Mouse (Mus musculus): ENCODE measurements at regions not wholly inside any gene's neighbourhood (a gene's known extent, or its start where the extent isn't known, plus 50 kb on each side); places are given as distances from the start of the nearest gene placed in this dataset.

GRCm38 (mm10) chr12:29232492-29233447, 295.4 kb upstream of the Myt1l start:
- peak overlapping the region; percentile 30; the same call in 1 of the 2 replicates for H3K9ac ChIP-seq (replicated peaks)
- H3K27me3 ChIP-seq = no peaks in the 10 kb centered on the region
- no peaks in the 10 kb centered on the region for H3K36me3 ChIP-seq
- peak overlapping the region; percentile 45 for H3K4me2 ChIP-seq (replicated peaks)
- no peaks in the 10 kb centered on the region for H3K9me3 ChIP-seq
- WGBS = 9% methylated on average over 16 of the region's 16 CpGs
- peak overlapping the region; percentile 7; the same call in 1 of the 2 replicates for H3K4me3 ChIP-seq (replicated peaks)
- peak overlapping the region; percentile 88 for H3K27ac ChIP-seq
- ATAC-seq = peak; percentile 88
- H3K4me1 ChIP-seq (replicated peaks) = peaks cover 33% of the 10 kb centered on the region

GRCm38 (mm10) chr12:29236496-29236895, 291.7 kb upstream of the Myt1l start:
- Histone ChIP-seq H3K9me3 (no peaks in the 10 kb centered on the region), H3K27me3 (no peaks in the 10 kb centered on the region), H3K36me3 (no peaks in the 10 kb centered on the region), H3K4me1 (replicated peaks) (peaks cover 58% of the 10 kb centered on the region), H3K9ac (replicated peaks) (no peak overlapping the region), H3K4me2 (replicated peaks) (no peak overlapping the region), H3K4me3 (replicated peaks) (no peak overlapping the region), H3K27ac (0 out of 2 replicates have a peak overlapping the region, but pooled peaks have one; percentile 11)
- 91% methylated on average over 2 of the region's 2 CpGs for WGBS
- ATAC-seq = no peak

GRCm38 (mm10) chr12:29237516-29237915, 290.7 kb upstream of the Myt1l start:
- Histone ChIP-seq H3K9ac (replicated peaks) (no peak overlapping the region), H3K4me2 (replicated peaks) (no peak overlapping the region), H3K4me1 (replicated peaks) (peaks cover 50% of the 10 kb centered on the region), H3K9me3 (no peaks in the 10 kb centered on the region), H3K4me3 (replicated peaks) (no peak overlapping the region), H3K36me3 (no peaks in the 10 kb centered on the region), H3K27me3 (no peaks in the 10 kb centered on the region), H3K27ac (peak overlapping the region; percentile 83)
- no peak for ATAC-seq
- WGBS = 39% methylated on average over 5 of the region's 5 CpGs

- WGBS = 88% methylated on average over 3 of the region's 3 CpGs
- peak; percentile 74 for ATAC-seq
- H3K4me1 ChIP-seq (replicated peaks) = peaks cover 34% of the 10 kb centered on the region
- H3K9me3 ChIP-seq = no peaks in the 10 kb centered on the region
- no peak overlapping the region for H3K9ac ChIP-seq (replicated peaks)
- no peak overlapping the region for H3K4me2 ChIP-seq (replicated peaks)
- H3K27ac ChIP-seq = peak overlapping the region; percentile 83
- H3K27me3 ChIP-seq = no peaks in the 10 kb centered on the region
- no peak overlapping the region for H3K4me3 ChIP-seq (replicated peaks)
- no peaks in the 10 kb centered on the region for H3K36me3 ChIP-seq
Observed at GRCm38 (mm10) chr12:29239482-29239881, 288.7 kb upstream of the Myt1l start.

- WGBS = 54% methylated on average over 5 of the region's 5 CpGs
Observed at GRCm38 (mm10) chr12:29239975-29240374, 288.2 kb upstream of the Myt1l start.

GRCm38 (mm10) chr12:29243087-29243486, 285.1 kb upstream of the Myt1l start:
- no peak overlapping the region for H3K27ac ChIP-seq

More at GRCm38 (mm10) chr12:29239975-29240374, 288.2 kb upstream of the Myt1l start:
- Histone ChIP-seq H3K4me1 (replicated peaks) (peaks cover 34% of the 10 kb centered on the region), H3K27ac (peak overlapping the region; percentile 83), H3K36me3 (no peaks in the 10 kb centered on the region), H3K4me2 (replicated peaks) (no peak overlapping the region), H3K4me3 (replicated peaks) (no peak overlapping the region), H3K9me3 (no peaks in the 10 kb centered on the region), H3K27me3 (no peaks in the 10 kb centered on the region), H3K9ac (replicated peaks) (0 out of 2 replicates have a peak overlapping the region, but pooled peaks have one; percentile 19)
- peak; percentile 74 for ATAC-seq

GRCm38 (mm10) chr12:29246041-29246440, 282.1 kb upstream of the Myt1l start:
- peak; percentile 50; the same call in 1 of the 2 replicates for ATAC-seq
- WGBS = 41% methylated on average over 3 of the region's 3 CpGs
- Histone ChIP-seq H3K27me3 (no peaks in the 10 kb centered on the region), H3K9ac (replicated peaks) (no peak overlapping the region; the same call in 1 of the 2 replicates), H3K4me3 (replicated peaks) (no peak overlapping the region), H3K27ac (0 out of 2 replicates have a peak overlapping the region, but pooled peaks have one; percentile 25), H3K36me3 (no peaks in the 10 kb centered on the region), H3K4me2 (replicated peaks) (no peak overlapping the region), H3K9me3 (no peaks in the 10 kb centered on the region), H3K4me1 (replicated peaks) (peaks cover 20% of the 10 kb centered on the region)

More at GRCm38 (mm10) chr12:29243087-29243486, 285.1 kb upstream of the Myt1l start:
- Histone ChIP-seq H3K36me3 (no peaks in the 10 kb centered on the region), H3K4me1 (replicated peaks) (peaks cover 44% of the 10 kb centered on the region), H3K4me3 (replicated peaks) (no peak overlapping the region), H3K9me3 (no peaks in the 10 kb centered on the region), H3K27me3 (no peaks in the 10 kb centered on the region), H3K4me2 (replicated peaks) (no peak overlapping the region), H3K9ac (replicated peaks) (no peak overlapping the region)
- no peak for ATAC-seq
- 73% methylated on average over 5 of the region's 5 CpGs for WGBS

GRCm38 (mm10) chr12:29247356-29247755, 280.8 kb upstream of the Myt1l start:
- ATAC-seq = no peak

GRCm38 (mm10) chr12:29248459-29248858, 279.7 kb upstream of the Myt1l start:
- 89% methylated on average over 10 of the region's 10 CpGs for WGBS
- Histone ChIP-seq H3K9me3 (no peaks in the 10 kb centered on the region), H3K4me3 (replicated peaks) (no peak overlapping the region), H3K36me3 (no peaks in the 10 kb centered on the region), H3K4me2 (replicated peaks) (no peak overlapping the region), H3K27me3 (no peaks in the 10 kb centered on the region), H3K27ac (no peak overlapping the region), H3K4me1 (replicated peaks) (peaks cover 20% of the 10 kb centered on the region), H3K9ac (replicated peaks) (no peak overlapping the region)
- no peak for ATAC-seq

More at GRCm38 (mm10) chr12:29247356-29247755, 280.8 kb upstream of the Myt1l start:
- Histone ChIP-seq H3K4me3 (replicated peaks) (no peak overlapping the region), H3K4me1 (replicated peaks) (peaks cover 20% of the 10 kb centered on the region), H3K27ac (no peak overlapping the region), H3K9ac (replicated peaks) (no peak overlapping the region), H3K27me3 (no peaks in the 10 kb centered on the region), H3K36me3 (no peaks in the 10 kb centered on the region), H3K4me2 (replicated peaks) (no peak overlapping the region), H3K9me3 (no peaks in the 10 kb centered on the region)
- WGBS = 69% methylated on average over 5 of the region's 5 CpGs

- H3K27me3 ChIP-seq = no peaks in the 10 kb centered on the region
- no peaks in the 10 kb centered on the region for H3K36me3 ChIP-seq
- H3K4me2 ChIP-seq (replicated peaks) = no peak overlapping the region
- no peak overlapping the region for H3K4me3 ChIP-seq (replicated peaks)
- no peak overlapping the region for H3K9ac ChIP-seq (replicated peaks)
- H3K9me3 ChIP-seq = no peaks in the 10 kb centered on the region
- H3K27ac ChIP-seq = no peak overlapping the region
- H3K4me1 ChIP-seq (replicated peaks) = peaks cover 36% of the 10 kb centered on the region
- ATAC-seq = no peak
- 95% methylated on average over 4 of the region's 4 CpGs for WGBS
Observed at GRCm38 (mm10) chr12:29256103-29256502, 272.1 kb upstream of the Myt1l start.

- Histone ChIP-seq H3K4me3 (replicated peaks) (no peak overlapping the region), H3K9me3 (no peaks in the 10 kb centered on the region), H3K4me2 (replicated peaks) (peak overlapping the region; percentile 21; the same call in 1 of the 2 replicates), H3K27ac (peak overlapping the region; percentile 87), H3K9ac (replicated peaks) (no peak overlapping the region), H3K27me3 (no peaks in the 10 kb centered on the region), H3K36me3 (no peaks in the 10 kb centered on the region), H3K4me1 (replicated peaks) (peaks cover 36% of the 10 kb centered on the region)
- ATAC-seq = peak; percentile 78
- 8% methylated on average over 7 of the region's 7 CpGs for WGBS
Observed at GRCm38 (mm10) chr12:29257011-29257734, 271.0 kb upstream of the Myt1l start.

Measured in midbrain, embryonic 13.5 days (tissue).